Mouse (Mus musculus) intestine, embryonic 14.5 days (tissue): ENCODE results near the gene Tekt5. TPM values are rescaled to one million over a fixed set of nuclear protein-coding genes. Genes with fewer than 3 reads are reported as not detected.
A peak's percentile ranks its signal among the peaks of the same experiment; 100 is the strongest.

ENCODE experiments used
- ATAC-seq: fragments of 200-750 bp; cut with Nextera tagmentation; replicated peaks from 2 replicates; pipeline ENCODE4 v1.8.0; 2017; ENCODE audit warnings: low read depth, moderate number of reproducible peaks, moderate TSS enrichment, moderate library complexity; ENCODE audit not compliant: low FRiP score, low TSS enrichment
- DNase-seq: peaks from one replicate; pipeline ENCODE4 v3.0.0-alpha.2; 2018; ENCODE audit warnings: low spot score
- H3K27ac ChIP-seq: fragments of 300-500 bp; sonication (generic); 2 replicates; pipeline ENCODE4 v1.5.1; 2014; ENCODE audit warnings: low read depth, mild to moderate bottlenecking, control low read depth
- H3K27me3 ChIP-seq: fragments of 300-500 bp; sonication (generic); replicated peaks from 2 replicates; pipeline ENCODE4 v1.6.1; 2014; ENCODE audit warnings: low read length, control low read depth; ENCODE audit not compliant: control insufficient read depth, insufficient read depth
- H3K36me3 ChIP-seq: fragments of 300-500 bp; sonication (generic); 2 replicates; pipeline ENCODE4 v1.6.1; 2014; ENCODE audit warnings: low read length, control low read depth; ENCODE audit not compliant: control insufficient read depth, insufficient read depth
- H3K4me1 ChIP-seq: fragments of 300-500 bp; sonication (generic); replicated peaks from 2 replicates; pipeline ENCODE4 v1.6.1; 2014; ENCODE audit warnings: low read length, control low read depth, mixed read lengths; ENCODE audit not compliant: control insufficient read depth, insufficient read depth
- H3K4me2 ChIP-seq: fragments of 300-500 bp; sonication (generic); 2 replicates; pipeline ENCODE4 v1.6.1; 2014; ENCODE audit warnings: low read length
- H3K4me3 ChIP-seq: fragments of 300-500 bp; sonication (generic); 2 replicates; pipeline ENCODE4 v1.5.1; 2014; ENCODE audit warnings: low read depth, low read length, control low read depth, mixed read lengths
- H3K9ac ChIP-seq: fragments of 300-500 bp; sonication (generic); 2 replicates; pipeline ENCODE4 v1.6.1; 2014; ENCODE audit warnings: mild to moderate bottlenecking, low read length
- H3K9me3 ChIP-seq: fragments of 300-500 bp; sonication (generic); 2 replicates; pipeline ENCODE4 v1.6.1; 2016; ENCODE audit warnings: low read length, control low read depth; ENCODE audit not compliant: control insufficient read depth
- WGBS: fragments of 180-500 bp; shearing (Covaris S2); extraction: QIAGEN DNeasy Blood & Tissue Kit; methylation state at CpG from one replicate; pipeline ENCODE4 v1.1.7; 2014; 5-methylcytosine and 5-hydroxymethylcytosine counted together
- polyA plus RNA-seq: library from polyadenylated mRNA; unstranded; fragments of >200 nt; fragmentation: Nextera tagmentation; extraction: Ambion mirVana; gene quantifications from 2 replicates; pipeline ENCODE4 v1.2.1, GENCODE M21; 2014

Tekt5 gene
- polyA plus RNA-seq, 1 experiment from 2014 or later: 0.28 TPM

DNA sequence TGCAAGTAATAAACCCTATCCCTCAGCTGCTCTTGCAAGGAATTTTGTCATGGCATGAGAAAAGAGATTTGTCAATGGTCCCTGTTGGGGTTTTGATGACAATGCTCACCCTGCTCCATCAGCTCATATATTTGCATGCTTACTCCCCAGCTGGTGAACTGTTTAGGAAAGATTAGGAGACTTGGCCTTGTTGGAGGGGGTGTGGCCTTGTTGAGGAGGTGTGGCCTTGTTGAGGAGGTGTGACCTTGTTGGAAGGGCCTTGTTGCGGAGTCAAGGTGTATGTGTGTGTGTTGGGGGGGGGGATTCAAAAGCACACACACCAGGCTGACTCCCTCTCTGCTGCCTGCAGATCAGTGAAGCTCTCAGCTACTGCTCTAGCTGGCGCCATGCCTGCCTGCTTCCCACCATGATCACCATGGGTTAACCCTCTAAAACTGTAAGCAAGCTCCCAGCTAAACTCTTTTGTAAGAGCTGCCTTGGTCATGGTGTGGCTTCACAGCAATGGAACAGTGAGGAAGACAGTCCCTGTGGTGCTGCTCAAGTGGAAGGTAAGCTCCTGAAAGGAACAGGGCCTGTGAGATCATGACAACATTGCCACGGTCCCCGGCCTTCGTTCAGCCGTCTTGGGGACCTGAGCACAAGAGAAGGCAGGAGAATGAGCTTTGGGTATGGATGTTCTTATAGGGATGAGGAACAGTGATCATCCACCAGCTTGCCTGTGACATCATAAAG is 6.5 kb downstream of the Tekt5 start:
- Histone ChIP-seq H3K9ac (no peak overlapping the region), H3K36me3 (no peaks in the 10 kb centered on the region), H3K4me1 (no peaks in the 10 kb centered on the region), H3K27me3 (no peaks in the 10 kb centered on the region), H3K27ac (no peak overlapping the region), H3K9me3 (no peaks in the 10 kb centered on the region), H3K4me2 (no peak overlapping the region), H3K4me3 (no peak overlapping the region)
- ATAC-seq (no peak), DNase-seq (no peak)
- 87% methylated on average over 6 of the region's 6 CpGs for WGBS

DNA sequence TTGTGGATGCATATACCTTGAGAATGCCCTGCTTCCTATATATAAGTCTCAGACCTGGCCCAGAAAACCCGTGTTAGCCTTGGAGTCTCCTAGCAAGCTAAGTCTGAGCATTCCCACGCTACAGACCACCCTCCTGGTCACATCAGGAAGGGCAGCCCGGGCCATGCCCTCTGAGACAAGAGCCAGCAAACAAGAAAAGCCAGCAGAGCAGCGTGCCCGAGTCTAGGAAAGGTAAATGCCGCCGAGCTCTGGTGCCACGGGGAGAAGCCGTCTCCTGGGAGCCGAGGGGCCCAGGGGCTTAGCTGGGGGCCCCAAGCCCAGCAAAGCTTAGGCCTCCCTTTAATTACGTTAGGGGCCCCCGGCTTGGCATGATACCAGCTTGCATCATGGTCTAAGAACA is 10.0 kb downstream of the Tekt5 start:
- Histone ChIP-seq H3K4me2 (no peak overlapping the region), H3K4me3 (no peak overlapping the region), H3K9me3 (no peaks in the 10 kb centered on the region), H3K27me3 (no peaks in the 10 kb centered on the region), H3K36me3 (no peaks in the 10 kb centered on the region), H3K27ac (no peak overlapping the region), H3K4me1 (no peaks in the 10 kb centered on the region), H3K9ac (no peak overlapping the region)
- DNase-seq: no peak
- ATAC-seq: no peak
- WGBS: 86% methylated on average over 12 of the region's 12 CpGs

DNA sequence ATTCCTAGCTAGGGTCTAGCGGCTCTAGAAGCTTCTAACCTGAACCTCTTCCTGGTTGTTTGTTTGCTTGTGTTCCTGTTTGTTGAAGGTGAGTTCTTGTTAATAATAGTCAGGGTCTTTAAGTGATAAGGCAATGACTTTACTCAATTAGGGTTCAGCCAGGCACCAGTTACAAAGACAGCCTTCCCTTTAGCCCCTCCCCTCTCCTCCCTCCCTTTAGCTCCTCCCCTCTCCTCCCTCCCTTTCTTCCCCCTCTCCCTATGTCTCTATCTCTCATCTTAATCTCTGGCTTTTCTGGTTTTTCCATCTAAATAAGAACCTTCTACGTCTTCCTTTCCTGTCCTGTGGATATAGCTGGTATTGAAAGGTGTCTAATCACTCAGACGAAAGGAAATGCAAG is 10.7 kb downstream of the Tekt5 start:
- H3K9me3 ChIP-seq: no peaks in the 10 kb centered on the region
- no peaks in the 10 kb centered on the region for H3K4me1 ChIP-seq
- H3K4me3 ChIP-seq: no peak overlapping the region
- DNase-seq (no peak), ATAC-seq (no peak; the same call in 1 of the 2 replicates)
- no peaks in the 10 kb centered on the region for H3K36me3 ChIP-seq
- no peaks in the 10 kb centered on the region for H3K27me3 ChIP-seq
- 68% methylated on average over 3 of the region's 3 CpGs for WGBS
- H3K4me2 ChIP-seq: peak overlapping the region; percentile 47
- H3K9ac ChIP-seq: no peak overlapping the region
- H3K27ac ChIP-seq: no peak overlapping the region

DNA sequence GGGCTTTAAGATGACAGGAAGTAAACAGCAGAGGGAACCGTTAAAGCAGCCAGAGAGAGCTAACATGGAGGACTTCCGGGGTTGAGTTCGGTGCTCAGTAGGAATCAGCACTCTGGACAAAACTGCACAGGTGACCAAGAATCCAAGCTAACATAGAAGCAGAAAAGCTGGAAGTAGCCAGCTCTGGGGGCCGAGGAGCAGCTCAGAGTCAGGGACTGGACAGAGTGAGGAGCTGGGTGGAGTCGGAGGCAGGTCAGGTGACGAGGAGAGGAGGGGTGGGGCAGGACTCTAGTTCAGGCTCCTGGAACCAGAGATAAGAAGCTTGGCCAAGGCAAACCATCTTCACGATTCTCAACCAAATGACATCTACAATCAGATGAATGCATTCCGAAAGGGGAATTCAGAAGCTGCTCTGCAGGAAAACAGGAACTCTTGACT is 11.2 kb downstream of the Tekt5 start:
- Histone ChIP-seq H3K4me1 (no peaks in the 10 kb centered on the region), H3K9ac (no peak overlapping the region), H3K4me3 (peak overlapping the region; percentile 8; the same call in 1 of the 2 replicates), H3K27me3 (no peaks in the 10 kb centered on the region), H3K27ac (no peak overlapping the region), H3K4me2 (peak overlapping the region; percentile 47), H3K36me3 (no peaks in the 10 kb centered on the region), H3K9me3 (no peaks in the 10 kb centered on the region)
- DNase-seq: no peak
- ATAC-seq: peak; percentile 79
- 15% methylated on average over 8 of the region's 8 CpGs for WGBS

DNA sequence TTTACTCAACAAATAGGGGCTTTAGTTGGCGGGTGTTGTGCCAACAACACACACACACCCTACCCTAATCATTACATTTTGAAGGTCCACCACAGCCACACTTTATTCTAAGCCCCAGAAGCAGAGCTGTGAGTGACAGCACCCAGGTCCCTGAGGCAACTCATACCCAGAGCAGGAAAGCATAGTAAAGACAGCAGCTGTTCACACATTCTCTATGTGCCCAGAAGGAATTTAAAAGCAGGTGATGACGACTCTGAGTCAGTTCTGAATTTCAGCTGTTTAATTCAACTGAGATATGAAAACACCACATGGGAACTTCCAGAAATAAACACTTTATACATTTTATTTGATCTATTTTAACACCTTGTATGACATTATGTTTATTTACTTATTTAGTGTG is 15.8 kb downstream of the Tekt5 start:
- DNase-seq (no peak), ATAC-seq (no peak)
- H3K9ac ChIP-seq: no peak overlapping the region
- no peaks in the 10 kb centered on the region for H3K9me3 ChIP-seq
- no peak overlapping the region for H3K4me2 ChIP-seq
- 48% methylated on average over 2 of the region's 2 CpGs for WGBS
- no peaks in the 10 kb centered on the region for H3K4me1 ChIP-seq
- no peak overlapping the region for H3K4me3 ChIP-seq
- no peak overlapping the region for H3K27ac ChIP-seq
- no peaks in the 10 kb centered on the region for H3K27me3 ChIP-seq
- H3K36me3 ChIP-seq: no peaks in the 10 kb centered on the region

DNA sequence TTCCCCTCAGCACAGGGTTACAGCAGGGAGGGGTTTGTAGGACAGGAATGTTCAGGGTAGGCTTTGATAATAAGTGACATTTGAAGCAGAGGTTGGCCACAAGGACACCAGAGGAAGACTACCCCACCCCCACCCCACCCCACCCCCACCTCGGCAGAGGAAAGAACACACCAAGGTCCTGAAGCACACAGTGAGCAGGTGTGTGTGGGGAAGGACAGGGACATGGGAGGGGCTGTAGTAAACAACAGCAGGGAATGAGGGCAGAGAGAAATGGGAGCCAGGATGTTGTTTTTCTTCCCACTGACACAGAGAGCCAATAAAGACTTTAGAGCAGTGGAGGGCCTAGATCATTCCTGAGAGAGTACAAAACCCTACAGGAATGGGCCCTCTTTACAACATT is 18.0 kb downstream of the Tekt5 start:
- DNase-seq (no peak), ATAC-seq (no peak)
- Histone ChIP-seq H3K9ac (no peak overlapping the region), H3K9me3 (no peaks in the 10 kb centered on the region), H3K36me3 (no peaks in the 10 kb centered on the region), H3K27me3 (no peaks in the 10 kb centered on the region), H3K4me1 (no peaks in the 10 kb centered on the region), H3K4me2 (no peak overlapping the region), H3K4me3 (no peak overlapping the region), H3K27ac (no peak overlapping the region)
- 56% methylated on average over 1 of the region's 1 CpGs for WGBS

DNA sequence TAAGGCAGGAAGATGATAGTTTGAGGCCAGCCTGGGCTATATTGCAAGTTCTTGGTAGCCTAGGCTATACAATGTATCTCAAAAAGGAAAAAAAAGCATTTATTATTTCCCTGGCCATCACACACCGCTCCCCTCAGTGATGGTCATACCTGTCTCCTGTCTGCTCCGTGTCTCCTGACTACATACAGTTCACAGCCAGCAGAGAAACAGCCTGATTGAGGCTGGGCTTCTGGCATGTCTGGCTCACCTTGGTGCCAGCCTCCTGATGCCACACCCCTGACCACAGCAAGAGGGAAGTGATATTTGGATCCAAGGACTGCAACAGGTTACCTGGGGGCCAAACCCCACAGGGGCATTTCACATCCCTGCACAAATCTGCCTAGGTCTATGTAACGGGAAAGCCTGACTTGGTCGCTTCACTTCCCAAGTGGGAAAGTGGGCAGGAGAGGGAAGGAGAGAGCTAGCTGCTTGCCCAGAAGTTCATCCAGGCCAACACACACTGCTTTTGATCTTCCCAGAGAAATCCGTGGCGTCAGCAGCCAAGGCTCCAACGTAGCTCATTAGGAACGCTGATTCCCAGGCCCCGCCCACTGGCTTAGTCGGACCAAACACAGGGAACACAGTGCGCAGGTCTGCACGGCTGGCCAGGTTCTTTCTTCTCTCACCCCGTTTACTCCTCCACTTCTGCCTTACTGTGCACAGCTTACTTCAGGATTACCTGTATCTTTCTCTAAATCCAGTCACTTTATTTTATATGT is 20.9 kb downstream of the Tekt5 start:
- Histone ChIP-seq H3K4me3 (no peak overlapping the region), H3K27ac (no peak overlapping the region)
- peak; percentile 65 for DNase-seq

DNA sequence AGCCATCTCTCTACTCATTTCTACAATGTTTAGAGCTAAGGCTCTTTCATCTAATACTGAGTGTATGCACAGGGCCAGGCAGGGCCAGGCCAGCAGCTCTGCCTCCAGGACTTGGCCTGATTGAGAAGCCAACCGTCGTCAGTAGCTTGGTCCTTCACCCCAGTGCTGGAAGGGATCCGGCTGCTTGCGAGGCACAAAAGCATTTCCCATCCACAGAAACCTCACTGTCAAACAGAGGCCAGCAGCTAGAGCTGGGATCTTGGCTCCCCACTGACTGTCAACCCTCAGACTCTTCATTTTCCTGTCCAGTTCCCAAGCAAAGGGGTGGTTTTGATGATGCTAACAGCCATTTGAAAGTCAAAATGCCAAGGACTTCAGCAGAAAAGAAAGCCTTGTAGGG is 22.9 kb downstream of the Tekt5 start:
- ATAC-seq (no peak), DNase-seq (no peak)
- Histone ChIP-seq H3K4me3 (no peak overlapping the region), H3K4me2 (no peak overlapping the region), H3K4me1 (peaks cover 10% of the 10 kb centered on the region), H3K9me3 (no peaks in the 10 kb centered on the region), H3K9ac (no peak overlapping the region), H3K27me3 (no peaks in the 10 kb centered on the region), H3K36me3 (no peaks in the 10 kb centered on the region), H3K27ac (no peak overlapping the region)
- WGBS: 59% methylated on average over 4 of the region's 4 CpGs

More for the DNA sequence above, 20.9 kb downstream of the Tekt5 start:
- H3K4me1 ChIP-seq: peaks cover 8% of the 10 kb centered on the region
- no peaks in the 10 kb centered on the region for H3K9me3 ChIP-seq
- peak; percentile 83 for ATAC-seq
- no peaks in the 10 kb centered on the region for H3K36me3 ChIP-seq
- no peaks in the 10 kb centered on the region for H3K27me3 ChIP-seq
- WGBS: 21% methylated on average over 13 of the region's 13 CpGs
- H3K4me2 ChIP-seq: peak overlapping the region; percentile 40
- H3K9ac ChIP-seq: no peak overlapping the region
